Mouse (Mus musculus) neural tube, embryonic 15.5 days (tissue): Measurements from ENCODE around the gene Plcb1. TPM values are rescaled to one million over a fixed set of nuclear protein-coding genes. Genes with fewer than 3 reads are reported as not detected.

ENCODE experiments used
- ATAC-seq: fragments of 200-750 bp; cut with Nextera tagmentation; 2 replicates; pipeline ENCODE4 v1.8.0; 2017; ENCODE audit warnings: mild to moderate bottlenecking, moderate TSS enrichment, moderate library complexity; ENCODE audit not compliant: low FRiP score
- H3K27ac ChIP-seq: fragments of 300-500 bp; sonication (generic); replicated peaks from 2 replicates; pipeline ENCODE4 v1.5.1; 2015; ENCODE audit warnings: mild to moderate bottlenecking, inconsistent platforms
- H3K27me3 ChIP-seq: fragments of 300-500 bp; sonication (generic); replicated peaks from 2 replicates; pipeline ENCODE4 v1.6.1; 2015; ENCODE audit warnings: inconsistent platforms
- H3K36me3 ChIP-seq: fragments of 300-500 bp; sonication (generic); 2 replicates; pipeline ENCODE4 v1.6.1; 2015; ENCODE audit warnings: inconsistent platforms
- H3K4me1 ChIP-seq: fragments of 300-500 bp; sonication (generic); 2 replicates; pipeline ENCODE4 v1.6.1; 2015; ENCODE audit warnings: inconsistent platforms
- H3K4me2 ChIP-seq: fragments of 300-500 bp; sonication (generic); 2 replicates; pipeline ENCODE4 v1.6.1; 2015; ENCODE audit warnings: inconsistent platforms, mild to moderate bottlenecking, moderate library complexity
- H3K4me3 ChIP-seq: fragments of 300-500 bp; sonication (generic); replicated peaks from 2 replicates; pipeline ENCODE4 v1.5.1; 2015; ENCODE audit warnings: mild to moderate bottlenecking, inconsistent platforms
- H3K9ac ChIP-seq: fragments of 300-500 bp; sonication (generic); replicated peaks from 2 replicates; pipeline ENCODE4 v1.6.1; 2015; ENCODE audit warnings: mild to moderate bottlenecking, inconsistent platforms
- H3K9me3 ChIP-seq: fragments of 300-500 bp; sonication (generic); replicated peaks from 2 replicates; pipeline ENCODE4 v1.6.1; 2016; ENCODE audit warnings: inconsistent platforms
- WGBS: fragments of 180-500 bp; shearing (Covaris S2); methylation state at CpG from one replicate; pipeline ENCODE4 v1.1.7; 2015; ENCODE audit warnings: mixed read lengths; 5-methylcytosine and 5-hydroxymethylcytosine counted together
- polyA plus RNA-seq: library from polyadenylated mRNA; unstranded; fragments of >200 nt; fragmentation: Nextera tagmentation; extraction: Ambion mirVana; gene quantifications from 2 replicates; pipeline ENCODE4 v1.2.1, GENCODE M21; 2015

Plcb1 gene
- polyA plus RNA-seq, 1 experiment from 2014 or later = 81.5 TPM

DNA sequence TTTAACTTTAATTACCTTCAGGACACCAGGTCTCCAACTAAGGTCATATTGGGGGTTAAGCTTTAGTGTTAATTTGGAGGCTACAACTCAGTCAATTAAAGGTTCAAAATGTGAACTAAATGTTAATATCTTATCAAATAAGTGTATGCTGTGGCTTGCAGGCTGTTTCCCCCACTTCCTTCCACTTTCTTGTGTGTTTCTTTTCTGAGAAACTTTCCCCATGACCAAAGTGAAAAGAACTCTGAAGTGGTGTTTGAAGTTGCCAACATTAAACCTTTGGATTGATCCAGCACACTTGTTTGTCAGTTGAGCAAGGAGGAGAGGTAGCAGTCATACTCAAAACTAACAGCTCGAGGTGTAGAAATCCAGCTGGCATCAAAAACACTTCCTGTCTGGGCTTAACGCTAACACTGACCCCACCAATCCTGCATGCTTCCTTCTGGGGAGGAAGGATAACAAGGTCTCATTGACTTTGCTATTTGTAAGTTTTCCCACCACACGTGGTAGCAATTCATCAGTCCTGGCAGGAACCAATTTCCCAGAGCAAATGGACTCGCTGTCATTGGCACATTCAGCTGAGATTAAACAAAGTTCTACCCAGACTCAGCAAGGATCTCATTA is 249.9 kb downstream of the Plcb1 start:
- H3K9ac ChIP-seq = no peak overlapping the region
- no peak overlapping the region for H3K4me2 ChIP-seq
- whole genome bisulfite sequencing = 38% methylated on average over 4 of the region's 4 CpGs
- no peak for ATAC-seq
- H3K9me3 ChIP-seq = no peaks in the 10 kb centered on the region
- no peaks in the 10 kb centered on the region for H3K36me3 ChIP-seq
- H3K27ac ChIP-seq = no peak overlapping the region
- no peaks in the 10 kb centered on the region for H3K4me1 ChIP-seq
- H3K27me3 ChIP-seq = no peaks in the 10 kb centered on the region
- H3K4me3 ChIP-seq = no peak overlapping the region

DNA sequence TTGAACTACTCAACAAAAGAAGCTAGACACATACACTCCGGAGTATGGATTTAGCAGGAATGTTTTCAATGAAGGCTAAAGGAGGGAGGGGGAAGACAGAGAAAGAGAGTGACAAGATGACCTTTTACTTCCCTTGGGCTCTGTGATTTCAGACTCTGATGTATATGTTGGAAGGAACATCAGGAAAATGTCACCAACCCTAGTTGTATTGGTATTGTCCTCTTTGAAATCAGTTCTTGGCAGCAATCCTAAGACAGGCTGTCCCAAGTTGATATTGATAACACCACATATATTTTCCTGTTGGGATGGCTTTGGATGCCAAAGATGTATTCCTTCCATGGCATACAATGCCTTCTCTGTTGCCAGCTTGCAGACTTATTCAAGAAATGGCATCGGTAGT is 262.9 kb downstream of the Plcb1 start:
- H3K4me1 ChIP-seq = 0 out of 2 replicates have a peak, but pooled peaks cover 3% of the 10 kb centered on the region
- no peaks in the 10 kb centered on the region for H3K27me3 ChIP-seq
- no peaks in the 10 kb centered on the region for H3K9me3 ChIP-seq
- H3K27ac ChIP-seq = 0 out of 2 replicates have a peak overlapping the region, but pooled peaks have one; percentile 33
- H3K4me2 ChIP-seq = no peak overlapping the region
- no peaks in the 10 kb centered on the region for H3K36me3 ChIP-seq
- no peak for ATAC-seq
- 55% methylated on average over 2 of the region's 2 CpGs for WGBS
- no peak overlapping the region for H3K9ac ChIP-seq
- H3K4me3 ChIP-seq = no peak overlapping the region

DNA sequence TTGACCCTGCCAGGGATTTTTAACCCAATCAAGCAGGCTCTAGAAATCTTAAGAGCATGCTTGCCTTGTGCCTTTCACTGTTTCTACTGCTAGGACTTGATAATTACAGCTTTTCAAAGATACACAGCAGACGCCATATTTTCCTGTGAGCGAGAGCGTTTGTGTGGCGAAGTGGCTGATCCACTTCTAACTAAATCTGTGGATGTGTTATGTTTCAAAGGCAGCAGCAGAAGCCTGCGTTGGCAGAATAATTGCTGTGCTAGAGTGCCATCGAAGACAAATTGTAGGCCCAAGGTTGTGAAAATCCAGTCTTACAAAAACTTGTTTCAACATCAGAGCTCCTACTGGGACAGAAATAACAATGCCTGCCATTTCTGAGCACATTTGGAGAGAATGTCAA is 263.4 kb downstream of the Plcb1 start:
- Histone ChIP-seq H3K27me3 (no peaks in the 10 kb centered on the region), H3K4me3 (no peak overlapping the region), H3K36me3 (no peaks in the 10 kb centered on the region), H3K9me3 (no peaks in the 10 kb centered on the region), H3K27ac (0 out of 2 replicates have a peak overlapping the region, but pooled peaks have one; percentile 33), H3K9ac (no peak overlapping the region), H3K4me1 (0 out of 2 replicates have a peak, but pooled peaks cover 3% of the 10 kb centered on the region), H3K4me2 (no peak overlapping the region)
- no peak for ATAC-seq
- WGBS = 61% methylated on average over 6 of the region's 6 CpGs

DNA sequence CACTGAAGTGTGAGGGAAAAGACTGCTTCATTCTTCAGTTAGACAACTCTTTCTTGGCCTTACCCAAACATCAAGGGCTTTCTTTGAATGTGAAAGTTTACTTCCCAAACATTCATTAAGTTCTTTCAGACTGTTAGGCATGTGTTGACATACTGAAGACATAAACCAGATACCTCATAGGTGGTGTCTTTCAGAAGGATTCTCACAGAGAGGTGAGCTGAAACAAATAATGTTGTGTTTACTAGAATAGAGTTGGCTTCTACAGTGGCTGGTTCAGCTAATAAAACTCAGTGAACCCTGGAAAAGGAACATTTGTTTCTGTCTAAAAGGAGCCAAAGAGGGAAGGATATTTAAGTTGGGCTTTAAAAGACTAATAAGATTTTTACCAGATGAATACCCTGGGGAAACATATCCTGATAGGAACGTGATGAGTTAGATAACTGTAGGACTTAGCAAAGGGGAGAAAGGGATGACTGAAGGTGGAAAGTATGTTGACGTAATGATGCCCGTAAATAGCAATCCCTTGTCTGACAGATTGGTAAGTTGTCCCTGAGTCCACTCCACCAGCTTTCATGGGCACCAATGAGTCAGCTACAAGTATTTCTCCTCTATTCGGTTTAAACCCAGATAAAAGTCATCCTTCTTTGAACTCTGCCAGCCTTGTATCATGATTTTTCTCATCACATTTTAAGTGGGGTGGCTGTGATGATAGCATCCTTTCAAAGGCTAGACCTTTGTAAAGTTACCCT is 265.8 kb downstream of the Plcb1 start:
- no peak overlapping the region for H3K4me2 ChIP-seq
- H3K27me3 ChIP-seq = no peaks in the 10 kb centered on the region
- H3K9me3 ChIP-seq = no peaks in the 10 kb centered on the region
- no peak overlapping the region for H3K27ac ChIP-seq
- no peak overlapping the region for H3K4me3 ChIP-seq
- 73% methylated on average over 4 of the region's 4 CpGs for WGBS
- 0 out of 2 replicates have a peak, but pooled peaks cover 3% of the 10 kb centered on the region for H3K4me1 ChIP-seq
- no peaks in the 10 kb centered on the region for H3K36me3 ChIP-seq
- ATAC-seq = no peak
- no peak overlapping the region for H3K9ac ChIP-seq

DNA sequence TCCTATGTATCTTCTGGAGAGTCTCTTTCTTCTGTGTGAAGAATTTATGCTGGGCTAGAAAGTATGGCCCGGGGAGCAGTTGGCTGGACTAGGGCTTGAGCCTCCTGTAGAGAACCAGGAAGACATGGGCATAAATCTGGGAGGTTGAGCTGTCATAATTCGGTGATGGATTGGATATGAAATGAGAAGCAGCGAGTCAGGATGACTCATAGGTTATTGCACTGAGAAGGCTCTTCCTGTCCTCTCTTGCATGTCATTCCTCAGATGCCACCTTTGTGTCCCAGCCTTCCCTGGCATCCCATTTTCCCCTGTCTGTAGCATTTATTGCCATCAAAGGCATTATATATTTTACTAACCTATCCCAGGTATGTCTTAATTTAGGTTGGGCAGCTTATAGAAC is 267.5 kb downstream of the Plcb1 start:
- 90% methylated on average over 3 of the region's 3 CpGs for WGBS
- Histone ChIP-seq H3K36me3 (no peaks in the 10 kb centered on the region), H3K9me3 (no peaks in the 10 kb centered on the region), H3K27ac (no peak overlapping the region), H3K9ac (no peak overlapping the region), H3K4me2 (no peak overlapping the region), H3K4me1 (0 out of 2 replicates have a peak, but pooled peaks cover 3% of the 10 kb centered on the region), H3K4me3 (no peak overlapping the region), H3K27me3 (no peaks in the 10 kb centered on the region)
- ATAC-seq = no peak

DNA sequence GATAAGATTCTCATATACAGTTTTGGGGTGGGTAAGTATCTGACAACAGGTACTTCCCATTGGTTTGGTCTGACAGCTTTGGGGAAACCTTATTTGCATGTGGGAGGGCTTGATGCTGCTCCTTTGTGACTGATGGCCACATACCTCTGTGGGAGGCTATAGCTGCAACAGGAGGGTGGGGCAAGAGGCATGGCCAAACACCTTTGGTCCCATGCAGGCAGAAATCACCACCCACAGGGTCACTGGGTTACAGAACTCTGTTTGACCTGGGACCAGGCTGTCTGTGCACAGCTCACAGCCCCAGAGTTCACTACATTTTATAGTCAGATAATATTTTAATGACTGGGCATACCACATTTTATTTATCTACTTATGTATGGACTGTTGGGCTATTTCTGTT is 281.6 kb downstream of the Plcb1 start:
- Histone ChIP-seq H3K9ac (no peak overlapping the region), H3K4me3 (no peak overlapping the region), H3K27ac (no peak overlapping the region), H3K27me3 (no peaks in the 10 kb centered on the region), H3K36me3 (no peaks in the 10 kb centered on the region), H3K9me3 (no peaks in the 10 kb centered on the region), H3K4me2 (no peak overlapping the region), H3K4me1 (no peaks in the 10 kb centered on the region)
- ATAC-seq = no peak

DNA sequence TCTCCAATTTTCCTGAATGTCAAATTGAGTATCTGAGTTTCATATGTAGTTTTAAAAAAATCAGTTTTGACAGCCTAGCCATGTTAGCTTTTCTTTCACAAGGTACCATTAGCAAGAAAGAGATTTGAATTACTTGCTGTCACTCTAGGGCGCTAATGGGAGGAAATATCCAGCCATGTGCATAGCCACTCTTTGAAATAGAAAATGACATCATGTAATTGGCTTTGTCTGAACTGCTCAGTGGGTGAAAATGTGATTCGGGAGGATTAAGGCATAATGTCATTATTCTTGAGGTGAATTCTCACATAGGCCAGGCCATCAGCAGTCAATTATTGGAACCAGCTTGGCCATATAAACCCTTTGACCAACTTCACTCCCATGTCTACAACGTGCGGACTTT is 285.5 kb downstream of the Plcb1 start:
- H3K9me3 ChIP-seq = no peaks in the 10 kb centered on the region
- ATAC-seq = no peak
- H3K27ac ChIP-seq = no peak overlapping the region
- no peaks in the 10 kb centered on the region for H3K36me3 ChIP-seq
- no peak overlapping the region for H3K4me2 ChIP-seq
- no peak overlapping the region for H3K4me3 ChIP-seq
- WGBS = 79% methylated on average over 4 of the region's 4 CpGs
- H3K4me1 ChIP-seq = no peaks in the 10 kb centered on the region
- no peak overlapping the region for H3K9ac ChIP-seq
- H3K27me3 ChIP-seq = no peaks in the 10 kb centered on the region

DNA sequence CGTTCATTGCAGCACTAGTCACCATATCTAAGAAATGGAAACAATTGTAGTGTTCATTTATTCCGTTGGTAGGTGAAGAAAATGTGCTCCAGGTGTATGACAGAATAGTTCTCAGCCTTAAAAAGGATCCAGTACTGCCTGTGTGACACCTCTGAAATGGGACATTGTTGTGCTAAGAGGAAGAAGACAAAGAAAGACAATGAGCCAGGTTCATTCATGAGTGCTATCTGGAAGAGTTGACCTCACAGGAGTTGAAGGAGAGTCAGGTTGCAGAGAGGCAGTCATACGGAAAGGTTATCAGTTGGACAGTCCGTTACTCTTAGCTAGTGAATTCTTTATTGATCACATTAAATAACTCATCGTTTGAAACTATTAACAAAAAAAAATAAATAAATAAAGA is 286.6 kb downstream of the Plcb1 start:
- no peaks in the 10 kb centered on the region for H3K27me3 ChIP-seq
- H3K4me1 ChIP-seq = no peaks in the 10 kb centered on the region
- H3K27ac ChIP-seq = no peak overlapping the region
- H3K4me3 ChIP-seq = no peak overlapping the region
- 79% methylated on average over 5 of the region's 5 CpGs for WGBS
- H3K9ac ChIP-seq = no peak overlapping the region
- no peaks in the 10 kb centered on the region for H3K36me3 ChIP-seq
- no peak overlapping the region for H3K4me2 ChIP-seq
- no peak for ATAC-seq
- H3K9me3 ChIP-seq = no peaks in the 10 kb centered on the region

DNA sequence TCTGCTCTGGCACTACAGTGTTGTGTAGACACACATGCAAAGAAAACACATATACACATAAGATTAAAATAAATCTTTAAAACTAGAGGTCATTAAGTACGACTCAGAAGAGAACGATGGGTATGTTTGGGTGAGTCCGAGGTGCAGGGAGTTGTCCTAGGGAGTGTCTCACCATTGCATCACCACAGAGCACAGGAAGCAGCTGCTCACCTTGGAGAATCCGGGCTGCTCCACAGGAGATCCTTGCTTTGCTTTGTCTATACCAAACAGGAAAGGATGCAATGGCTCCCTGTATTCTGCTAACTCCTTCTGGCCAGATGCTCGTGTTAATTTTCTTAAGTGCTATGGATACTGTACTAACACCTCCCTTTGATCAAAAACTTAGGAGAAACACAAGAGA is 287.1 kb downstream of the Plcb1 start:
- no peak overlapping the region for H3K9ac ChIP-seq
- no peaks in the 10 kb centered on the region for H3K9me3 ChIP-seq
- H3K27me3 ChIP-seq = no peaks in the 10 kb centered on the region
- no peak overlapping the region for H3K27ac ChIP-seq
- no peaks in the 10 kb centered on the region for H3K36me3 ChIP-seq
- no peaks in the 10 kb centered on the region for H3K4me1 ChIP-seq
- H3K4me3 ChIP-seq = no peak overlapping the region
- ATAC-seq = no peak
- 76% methylated on average over 5 of the region's 5 CpGs for WGBS
- no peak overlapping the region for H3K4me2 ChIP-seq

DNA sequence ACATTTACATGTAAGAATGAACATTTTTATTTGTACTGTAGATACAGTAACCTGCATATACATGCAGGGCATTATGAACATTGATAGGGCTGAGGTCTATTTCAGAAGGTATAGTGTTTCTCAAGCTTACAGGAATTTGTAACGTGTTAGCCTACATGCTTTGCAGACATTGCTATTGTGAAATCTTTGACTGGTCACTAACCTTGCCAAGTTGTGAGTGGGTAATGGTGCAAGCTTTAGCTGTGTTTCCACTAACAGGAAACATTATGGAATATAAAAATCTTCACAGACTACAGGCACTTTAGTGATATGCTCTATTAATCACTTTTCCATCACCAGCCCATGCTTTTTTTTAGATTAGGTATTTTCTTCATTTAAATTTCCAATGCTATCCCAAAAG is 289.5 kb downstream of the Plcb1 start:
- H3K4me1 ChIP-seq = no peaks in the 10 kb centered on the region
- H3K9ac ChIP-seq = no peak overlapping the region
- no peak overlapping the region for H3K4me3 ChIP-seq
- no peaks in the 10 kb centered on the region for H3K27me3 ChIP-seq
- ATAC-seq = no peak
- WGBS = 89% methylated on average over 1 of the region's 1 CpGs
- no peak overlapping the region for H3K27ac ChIP-seq
- no peaks in the 10 kb centered on the region for H3K9me3 ChIP-seq
- H3K36me3 ChIP-seq = no peaks in the 10 kb centered on the region
- no peak overlapping the region for H3K4me2 ChIP-seq

DNA sequence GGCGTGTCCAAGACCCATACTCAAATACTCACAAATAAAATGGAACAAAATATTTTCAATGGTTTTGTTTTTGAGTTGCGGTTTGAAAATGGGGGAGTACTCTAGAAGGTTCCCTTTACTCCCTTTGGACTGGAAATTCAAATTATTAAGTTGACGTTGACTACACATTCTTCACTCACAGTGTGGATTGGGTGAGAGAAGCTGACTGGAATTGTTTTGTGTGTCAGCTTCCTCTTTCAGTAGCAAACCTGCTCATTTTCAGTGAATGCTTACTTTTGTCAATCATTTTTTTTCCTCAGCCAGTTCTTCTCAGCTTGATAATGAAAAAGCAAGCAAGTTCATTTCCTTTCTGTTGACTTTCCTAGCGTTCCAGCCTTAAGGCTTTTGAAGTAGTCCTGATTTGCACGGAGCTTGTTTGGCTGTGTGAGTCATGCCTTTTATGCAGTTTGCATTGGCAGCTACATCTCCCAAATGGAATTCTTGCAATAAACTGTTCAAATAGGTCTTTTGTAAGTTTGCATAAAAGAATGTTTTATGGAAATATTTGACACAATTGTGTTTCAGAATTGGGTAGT is 306.8 kb downstream of the Plcb1 start:
- Histone ChIP-seq H3K4me1 (no peaks in the 10 kb centered on the region), H3K36me3 (no peaks in the 10 kb centered on the region), H3K4me2 (no peak overlapping the region), H3K9ac (no peak overlapping the region), H3K4me3 (no peak overlapping the region), H3K27me3 (no peaks in the 10 kb centered on the region), H3K9me3 (no peaks in the 10 kb centered on the region), H3K27ac (no peak overlapping the region)
- WGBS = 77% methylated on average over 5 of the region's 5 CpGs
- no peak for ATAC-seq

DNA sequence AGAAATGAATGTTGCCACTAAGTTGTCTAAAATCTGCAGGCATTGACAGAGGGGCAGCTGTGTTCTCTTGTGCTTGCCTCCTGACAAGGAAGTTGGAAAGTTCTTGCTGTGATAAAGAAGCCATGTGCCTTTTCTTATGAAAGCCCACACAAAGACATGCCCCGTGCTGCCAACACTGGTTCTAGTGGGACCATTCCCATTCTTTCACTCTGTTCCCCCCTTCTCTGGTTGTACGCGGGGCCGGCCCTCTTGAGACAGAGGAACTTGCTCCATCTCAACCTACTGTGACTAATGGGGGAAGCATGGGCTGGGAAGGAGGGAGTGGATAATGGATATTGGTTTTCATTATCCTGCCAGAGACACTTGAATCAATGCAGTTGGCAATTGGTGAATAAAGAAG is 315.4 kb downstream of the Plcb1 start:
- H3K27me3 ChIP-seq = no peaks in the 10 kb centered on the region
- H3K4me1 ChIP-seq = peaks cover 5% of the 10 kb centered on the region; the same call in 1 of the 2 replicates
- ATAC-seq = peak; percentile 72
- WGBS = 20% methylated on average over 4 of the region's 4 CpGs
- H3K36me3 ChIP-seq = no peaks in the 10 kb centered on the region
- no peaks in the 10 kb centered on the region for H3K9me3 ChIP-seq
- no peak overlapping the region for H3K9ac ChIP-seq
- no peak overlapping the region for H3K4me3 ChIP-seq
- peak overlapping the region; percentile 58; the same call in 1 of the 2 replicates for H3K27ac ChIP-seq
- no peak overlapping the region for H3K4me2 ChIP-seq
